Mouse (Mus musculus) stomach, adult 2 months (tissue): ENCODE measurements around the gene Cfap44. TPM values are rescaled to one million over a fixed set of nuclear protein-coding genes. Genes with fewer than 3 reads are reported as not detected.

Experiments
- polyA plus RNA-seq: library from polyadenylated mRNA; depleted of rRNA; stranded (reverse); fragments of >200 nt; gene quantifications from 2 replicates; pipeline ENCODE4 v1.2.3, GENCODE M21; 2012; rRNA removed

The Cfap44 gene
- polyA plus RNA-seq, result 0.03 TPM in 1 of 2 replicates, not detected in the other

DNA sequence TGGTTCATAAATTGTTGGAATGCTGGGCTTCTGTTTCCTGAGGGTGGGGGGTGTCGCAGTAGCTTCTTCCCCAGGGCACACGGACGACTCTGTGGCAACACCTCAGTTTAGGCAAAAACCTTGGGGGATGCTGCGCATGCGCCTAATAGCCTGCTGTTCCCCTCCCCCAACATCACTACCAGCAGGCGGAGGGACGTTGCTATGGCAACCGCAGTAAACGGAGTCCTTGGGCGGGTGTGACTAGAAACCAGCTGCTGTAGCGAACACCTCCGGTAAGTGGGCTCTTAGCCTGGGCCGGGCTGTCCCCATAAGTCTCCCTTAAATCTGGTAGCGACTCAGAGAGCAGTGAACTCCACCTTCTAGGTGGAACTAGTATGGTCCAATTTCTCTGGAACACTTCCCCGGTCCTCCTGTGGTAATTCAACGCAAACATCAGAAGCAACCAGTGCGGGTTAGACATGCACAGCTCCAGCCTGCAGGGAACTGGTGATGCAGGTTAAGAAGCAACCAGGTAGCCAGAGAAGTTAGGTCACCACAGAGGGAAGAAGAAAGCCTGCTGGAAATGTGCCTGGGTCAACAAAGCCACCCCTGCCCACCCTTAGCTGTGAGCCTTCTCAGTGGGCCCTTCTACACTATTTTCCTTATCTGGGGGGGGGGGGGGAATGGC, at the start of gene Cfap44:
Cfap44 (plus strand) TSS at position 220 of the 667 bp plus-strand sequence.

DNA sequence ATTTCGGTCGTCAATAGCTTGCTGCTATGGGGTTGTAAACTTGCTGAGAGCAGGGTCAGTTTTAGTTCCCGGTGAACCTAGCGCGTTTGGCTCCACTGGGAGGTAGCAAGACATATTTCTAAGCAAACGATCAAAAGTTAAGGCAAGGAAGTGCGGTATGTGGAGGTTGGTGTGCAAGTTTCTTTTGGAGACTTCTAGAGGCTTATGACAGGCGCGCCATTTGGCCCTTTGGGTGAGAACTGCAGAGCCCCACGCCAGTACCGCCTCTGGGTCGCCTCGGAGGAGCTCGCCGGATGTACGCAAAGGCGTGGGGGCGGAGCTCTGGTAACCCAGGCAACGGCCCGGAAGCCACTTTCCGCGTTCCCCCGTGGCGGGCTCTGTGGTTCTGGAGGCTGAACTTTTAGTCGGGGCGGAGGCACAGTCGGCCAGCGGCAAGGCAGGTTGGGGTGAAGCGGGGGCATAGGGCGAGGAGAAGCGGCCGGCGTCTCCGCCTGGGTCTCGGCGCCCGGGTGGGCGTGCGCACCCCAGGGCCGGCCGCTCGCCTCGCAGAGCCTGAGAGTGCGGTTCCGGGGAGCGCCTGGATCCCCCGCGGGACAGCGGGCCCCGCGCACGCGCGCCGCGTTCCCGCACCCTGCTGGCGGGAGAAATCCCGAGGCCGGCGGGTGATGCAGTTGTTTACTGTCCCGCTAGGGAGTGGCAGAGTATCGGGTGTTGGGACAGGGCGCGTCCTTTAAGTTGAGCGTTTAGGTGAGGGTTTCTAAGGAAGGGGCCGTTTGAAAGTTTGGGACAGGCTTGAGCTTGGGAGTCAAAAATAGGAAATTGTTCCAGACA, 47.3 kb upstream of the Cfap44 start, which contains the start of gene Spice1:
Spice1 (plus strand) TSS at position 51 of the 831 bp plus-strand sequence.

Other genes with a start within 250 kb of the Cfap44 start
- 2.7 and 4.5 TPM in 2 replicates for gene Usf3, start 221.6 kb upstream of the Cfap44 start, polyA plus RNA-seq
- gene Sidt1, start 61.6 kb upstream of the Cfap44 start, polyA plus RNA-seq, result 6.4 and 8.7 TPM in 2 replicates
- 1.5 and 3.0 TPM in 2 replicates for gene Spice1, start 47.7 kb upstream of the Cfap44 start, polyA plus RNA-seq
- 5.0 and 5.4 TPM in 2 replicates for gene Boc, start 164.1 kb downstream of the Cfap44 start, polyA plus RNA-seq